Mouse (Mus musculus): ENCODE measurements at regions not wholly inside any gene's neighbourhood (a gene's known extent, or its start where the extent isn't known, plus 50 kb on each side); places are given as distances from the start of the nearest gene placed in this dataset.

GRCm38 (mm10) chr2:174900671-174900991 is 109.4 kb upstream of the Gm14444 start:
- ATAC-seq (ENCODE audit: low FRiP score): 0 out of 2 replicates have a peak, but pooled peaks have one; percentile 26

GRCm38 (mm10) chr2:174901801-174902200 is 108.2 kb upstream of the Gm14444 start:
- no peak for ATAC-seq (ENCODE audit: low FRiP score)
- H3K36me3 ChIP-seq: no peaks in the 10 kb centered on the region
- H3K9ac ChIP-seq: no peak overlapping the region
- WGBS: 84% methylated on average over 16 of the region's 16 CpGs
- no peak overlapping the region for H3K27ac ChIP-seq
- H3K9me3 ChIP-seq: no peaks in the 10 kb centered on the region
- H3K4me3 ChIP-seq: no peak overlapping the region
- H3K4me2 ChIP-seq: no peak overlapping the region
- H3K4me1 ChIP-seq (replicated peaks): 0 out of 2 replicates have a peak, but pooled peaks cover 2% of the 10 kb centered on the region
- H3K27me3 ChIP-seq: no peaks in the 10 kb centered on the region

More at GRCm38 (mm10) chr2:174900671-174900991, 109.4 kb upstream of the Gm14444 start:
- H3K36me3 ChIP-seq: no peaks in the 10 kb centered on the region
- H3K9ac ChIP-seq: no peak overlapping the region
- no peak overlapping the region for H3K4me3 ChIP-seq
- no peak overlapping the region for H3K4me2 ChIP-seq
- H3K27me3 ChIP-seq: no peaks in the 10 kb centered on the region
- no peak overlapping the region for H3K27ac ChIP-seq
- 0 out of 2 replicates have a peak, but pooled peaks cover 2% of the 10 kb centered on the region for H3K4me1 ChIP-seq (replicated peaks)
- no peaks in the 10 kb centered on the region for H3K9me3 ChIP-seq

GRCm38 (mm10) chr2:174903627-174904026 is 106.4 kb upstream of the Gm14444 start:
- no peak overlapping the region for H3K27ac ChIP-seq

DNA sequence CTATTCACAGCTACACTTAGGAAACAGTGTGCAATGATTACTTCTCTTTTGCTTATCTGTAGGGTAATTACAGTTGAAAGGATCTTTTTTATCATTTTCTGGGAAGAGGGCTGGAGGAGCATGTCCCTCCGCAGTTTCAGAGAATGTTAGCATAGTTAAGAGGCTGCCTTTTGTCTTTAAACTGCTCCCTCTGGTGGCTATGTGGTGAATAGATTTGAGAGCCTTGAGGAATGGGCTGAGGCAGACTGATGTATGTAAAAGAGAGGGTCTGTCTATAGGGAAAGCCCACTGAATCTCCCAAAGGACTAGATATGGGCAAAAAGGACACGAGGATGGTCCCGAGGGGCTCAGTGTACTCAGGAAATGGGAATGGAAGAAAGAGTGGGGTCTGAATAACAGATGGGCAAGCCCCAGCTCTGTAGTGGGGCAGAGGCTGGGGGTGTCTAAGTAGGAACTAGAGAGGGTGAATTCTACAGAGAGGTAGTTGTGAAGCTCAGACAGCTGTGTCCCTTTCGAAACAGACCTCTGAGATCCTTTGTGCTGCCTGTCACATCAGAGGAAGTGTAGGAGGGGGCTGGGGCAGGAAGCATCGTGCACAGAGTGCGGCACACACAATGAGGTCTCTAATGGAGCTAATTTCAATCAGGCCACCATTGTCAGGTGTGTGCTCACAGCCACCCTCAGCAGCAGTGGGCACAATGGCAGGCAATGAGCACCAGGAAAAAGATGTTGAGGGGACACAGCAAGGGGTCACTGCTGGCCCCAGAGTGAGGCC is 104.0 kb upstream of the Gm14444 start:
- ATAC-seq (ENCODE audit: low FRiP score): peak; percentile 63; the same call in 1 of the 2 replicates
- 33% methylated on average over 6 of the region's 6 CpGs for WGBS

More at GRCm38 (mm10) chr2:174903627-174904026, 106.4 kb upstream of the Gm14444 start:
- no peak for ATAC-seq (ENCODE audit: low FRiP score)
- Histone ChIP-seq H3K9ac (no peak overlapping the region), H3K27me3 (no peaks in the 10 kb centered on the region), H3K4me2 (no peak overlapping the region), H3K36me3 (no peaks in the 10 kb centered on the region), H3K4me1 (replicated peaks) (0 out of 2 replicates have a peak, but pooled peaks cover 2% of the 10 kb centered on the region), H3K4me3 (no peak overlapping the region), H3K9me3 (no peaks in the 10 kb centered on the region)
- 67% methylated on average over 7 of the region's 7 CpGs for WGBS

DNA sequence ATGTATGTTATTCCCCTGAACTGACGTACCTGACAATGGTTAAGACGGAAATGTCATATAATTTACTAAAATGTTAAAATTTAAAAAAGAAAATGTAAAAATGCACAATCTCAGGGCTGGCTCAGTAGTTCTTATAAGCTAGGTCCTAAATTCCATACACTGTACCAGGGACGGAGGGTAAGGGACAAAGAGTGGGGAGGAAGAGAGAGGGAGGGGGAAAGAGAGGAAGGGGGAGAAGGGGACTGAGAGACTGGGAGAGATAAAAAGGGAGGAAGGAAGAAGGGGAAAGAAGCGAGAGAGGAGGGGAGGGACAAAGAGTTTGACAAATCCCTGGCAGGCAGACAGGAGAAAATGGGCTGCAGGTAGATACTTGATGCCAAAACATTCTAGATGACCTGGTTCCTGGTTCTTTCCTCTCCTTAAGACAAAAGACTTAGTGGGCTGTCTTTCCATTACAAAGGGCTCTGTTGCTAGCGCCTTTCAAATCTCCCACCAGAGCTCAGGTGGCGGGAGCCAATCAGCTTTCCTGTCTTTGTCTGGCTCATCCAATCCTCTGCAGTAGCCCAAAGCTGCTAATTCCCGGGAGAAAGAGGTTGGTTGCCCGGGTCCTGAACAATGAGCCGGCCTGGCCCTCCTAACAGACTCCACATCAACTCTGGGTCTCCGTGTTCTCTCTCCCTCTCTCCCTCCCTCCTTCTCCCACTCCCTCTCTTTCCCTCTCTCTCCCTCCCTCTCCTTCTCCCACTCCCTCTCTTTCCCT is 92.7 kb upstream of the Gm14444 start:
- Histone ChIP-seq H3K9ac (peak overlapping the region; percentile 66; the same call in 1 of the 2 replicates), H3K4me3 (peak overlapping the region; percentile 17; the same call in 1 of the 2 replicates), H3K4me2 (peak overlapping the region; percentile 43), H3K36me3 (no peaks in the 10 kb centered on the region), H3K27me3 (no peaks in the 10 kb centered on the region), H3K27ac (peak overlapping the region; percentile 96), H3K9me3 (no peaks in the 10 kb centered on the region), H3K4me1 (replicated peaks) (peaks cover 18% of the 10 kb centered on the region)
- WGBS: 10% methylated on average over 10 of the region's 10 CpGs
- peak; percentile 94 for ATAC-seq (ENCODE audit: low FRiP score)

More for the DNA sequence above, 104.0 kb upstream of the Gm14444 start:
- Histone ChIP-seq H3K4me3 (no peak overlapping the region), H3K4me1 (replicated peaks) (0 out of 2 replicates have a peak, but pooled peaks cover 2% of the 10 kb centered on the region), H3K36me3 (no peaks in the 10 kb centered on the region), H3K9ac (no peak overlapping the region), H3K9me3 (no peaks in the 10 kb centered on the region), H3K4me2 (no peak overlapping the region), H3K27me3 (no peaks in the 10 kb centered on the region), H3K27ac (no peak overlapping the region)

DNA sequence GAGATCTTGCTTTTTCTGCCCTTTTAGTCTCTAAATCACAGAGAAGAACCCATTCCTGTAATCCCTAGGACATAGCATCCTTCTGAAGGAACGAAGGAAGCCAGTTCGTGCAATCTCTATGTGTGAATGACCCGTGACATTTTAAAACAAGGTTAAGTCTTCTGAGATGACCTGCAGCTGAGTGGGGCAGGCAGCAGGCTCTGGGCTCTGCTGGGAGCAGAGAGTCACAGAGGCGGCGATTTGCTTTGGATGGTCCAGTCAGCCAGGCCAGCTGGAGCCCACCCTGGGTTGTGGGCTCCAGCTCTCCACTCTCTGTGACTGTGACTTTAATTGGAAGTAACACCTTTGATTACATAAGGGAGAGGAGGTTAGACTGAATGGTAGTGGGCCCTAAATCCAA is 92.1 kb upstream of the Gm14444 start:
- peak overlapping the region; percentile 66; the same call in 1 of the 2 replicates for H3K9ac ChIP-seq
- H3K4me1 ChIP-seq (replicated peaks): peaks cover 18% of the 10 kb centered on the region
- H3K9me3 ChIP-seq: no peaks in the 10 kb centered on the region
- ATAC-seq (ENCODE audit: low FRiP score): peak; percentile 69
- H3K36me3 ChIP-seq: no peaks in the 10 kb centered on the region
- H3K4me2 ChIP-seq: peak overlapping the region; percentile 43
- H3K27ac ChIP-seq: peak overlapping the region; percentile 96
- H3K4me3 ChIP-seq: no peak overlapping the region
- no peaks in the 10 kb centered on the region for H3K27me3 ChIP-seq
- WGBS: 6% methylated on average over 5 of the region's 5 CpGs

- Histone ChIP-seq H3K27ac (no peak overlapping the region), H3K27me3 (no peaks in the 10 kb centered on the region), H3K9me3 (no peaks in the 10 kb centered on the region), H3K4me3 (no peak overlapping the region), H3K36me3 (no peaks in the 10 kb centered on the region), H3K9ac (no peak overlapping the region), H3K4me2 (no peak overlapping the region), H3K4me1 (replicated peaks) (peaks cover 12% of the 10 kb centered on the region)
- no peak for ATAC-seq (ENCODE audit: low FRiP score)
- 79% methylated on average over 4 of the region's 4 CpGs for WGBS
Observed at GRCm38 (mm10) chr2:174922208-174922607, 87.8 kb upstream of the Gm14444 start.

DNA sequence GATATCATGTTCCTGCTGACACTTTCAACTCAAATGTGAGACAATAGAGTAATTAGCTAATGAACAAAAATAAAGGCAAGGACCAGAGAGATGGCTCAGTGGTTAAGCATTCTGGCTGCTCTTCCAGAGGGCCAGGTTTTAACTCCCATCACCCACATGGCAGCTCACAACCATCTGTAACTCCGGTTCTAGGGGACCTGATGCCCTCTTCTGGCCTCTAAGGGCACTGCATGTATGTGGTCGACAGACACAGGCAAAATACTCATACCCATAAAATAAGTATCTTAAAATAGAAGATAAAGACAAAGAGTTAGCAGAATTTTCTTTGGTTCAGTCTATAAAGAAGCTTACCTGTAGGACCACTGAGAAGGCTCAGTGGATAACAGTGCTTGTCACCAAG is 80.3 kb upstream of the Gm14444 start:
- Histone ChIP-seq H3K4me1 (replicated peaks) (peaks cover 3% of the 10 kb centered on the region; the same call in 1 of the 2 replicates), H3K27me3 (no peaks in the 10 kb centered on the region), H3K4me2 (no peak overlapping the region), H3K27ac (no peak overlapping the region), H3K36me3 (no peaks in the 10 kb centered on the region), H3K9me3 (no peaks in the 10 kb centered on the region), H3K4me3 (no peak overlapping the region), H3K9ac (no peak overlapping the region)
- 74% methylated on average over 2 of the region's 2 CpGs for WGBS
- no peak for ATAC-seq (ENCODE audit: low FRiP score)

- Histone ChIP-seq H3K9me3 (no peaks in the 10 kb centered on the region), H3K27me3 (no peaks in the 10 kb centered on the region), H3K4me3 (no peak overlapping the region), H3K4me2 (no peak overlapping the region), H3K27ac (no peak overlapping the region), H3K4me1 (replicated peaks) (peaks cover 3% of the 10 kb centered on the region; the same call in 1 of the 2 replicates), H3K36me3 (no peaks in the 10 kb centered on the region), H3K9ac (no peak overlapping the region)
- peak; percentile 76 for ATAC-seq (ENCODE audit: low FRiP score)
- WGBS: 39% methylated on average over 20 of the region's 20 CpGs
Observed at GRCm38 (mm10) chr2:174932137-174933012, 77.7 kb upstream of the Gm14444 start.

DNA sequence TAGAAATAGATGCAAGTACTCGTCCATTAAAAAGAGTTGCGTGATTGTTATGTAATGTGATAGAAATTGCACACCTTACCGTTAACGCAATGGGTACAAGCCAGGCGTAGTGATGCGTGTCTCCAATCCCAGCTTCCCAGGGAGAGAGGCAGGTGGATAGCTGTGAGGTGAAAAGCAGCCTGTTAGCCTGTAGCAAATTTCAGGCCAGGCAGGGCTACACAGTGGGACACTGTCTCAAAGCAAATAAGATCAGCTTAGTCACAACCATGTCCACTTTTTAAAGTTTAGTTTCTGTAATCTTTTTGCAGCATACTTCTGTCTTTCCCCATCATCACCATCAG is 77.1 kb upstream of the Gm14444 start:
- Histone ChIP-seq H3K4me1 (replicated peaks) (peaks cover 3% of the 10 kb centered on the region; the same call in 1 of the 2 replicates), H3K27me3 (no peaks in the 10 kb centered on the region), H3K9me3 (no peaks in the 10 kb centered on the region), H3K36me3 (no peaks in the 10 kb centered on the region), H3K9ac (no peak overlapping the region), H3K4me2 (no peak overlapping the region), H3K27ac (no peak overlapping the region), H3K4me3 (no peak overlapping the region)
- ATAC-seq (ENCODE audit: low FRiP score): peak; percentile 56
- 16% methylated on average over 6 of the region's 6 CpGs for WGBS

DNA sequence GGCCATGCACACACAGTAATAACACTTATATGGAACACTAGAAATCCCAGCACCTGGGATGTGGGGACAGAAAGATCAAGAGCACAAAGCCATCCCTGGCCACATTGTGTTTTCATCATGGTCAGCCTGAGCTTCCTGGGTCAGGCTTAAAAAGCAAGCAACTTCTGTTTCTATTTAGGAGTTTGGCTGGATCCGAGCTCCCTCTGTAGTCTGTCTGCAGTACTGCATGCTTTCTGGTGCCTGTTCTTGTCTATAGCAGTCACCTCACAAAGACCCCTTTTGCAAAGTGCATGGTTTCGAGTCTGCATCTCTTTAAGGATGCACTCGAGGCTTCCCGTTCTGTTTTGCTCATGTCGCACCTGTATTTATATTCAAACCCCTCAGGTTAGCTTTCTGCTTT is 73.4 kb upstream of the Gm14444 start:
- no peak overlapping the region for H3K4me3 ChIP-seq
- H3K4me2 ChIP-seq: no peak overlapping the region
- no peak overlapping the region for H3K27ac ChIP-seq
- WGBS: 35% methylated on average over 5 of the region's 5 CpGs
- peaks cover 3% of the 10 kb centered on the region; the same call in 1 of the 2 replicates for H3K4me1 ChIP-seq (replicated peaks)
- no peak overlapping the region for H3K9ac ChIP-seq
- H3K36me3 ChIP-seq: no peaks in the 10 kb centered on the region
- ATAC-seq (ENCODE audit: low FRiP score): no peak
- H3K27me3 ChIP-seq: no peaks in the 10 kb centered on the region
- no peaks in the 10 kb centered on the region for H3K9me3 ChIP-seq

GRCm38 (mm10) chr2:174937930-174938329 is 72.1 kb upstream of the Gm14444 start:
- H3K4me2 ChIP-seq: no peak overlapping the region
- H3K4me3 ChIP-seq: no peak overlapping the region
- H3K27ac ChIP-seq: no peak overlapping the region
- ATAC-seq (ENCODE audit: low FRiP score): no peak
- H3K36me3 ChIP-seq: no peaks in the 10 kb centered on the region
- H3K9ac ChIP-seq: no peak overlapping the region
- H3K9me3 ChIP-seq: no peaks in the 10 kb centered on the region
- WGBS: 88% methylated on average over 4 of the region's 4 CpGs
- H3K27me3 ChIP-seq: no peaks in the 10 kb centered on the region
- H3K4me1 ChIP-seq (replicated peaks): no peaks in the 10 kb centered on the region; the same call in 1 of the 2 replicates
